Mouse (Mus musculus) embryonic facial prominence, embryonic 13.5 days (tissue): ENCODE results near the gene Olfr329-ps. TPM values are rescaled to one million over a fixed set of nuclear protein-coding genes. Genes with fewer than 3 reads are reported as not detected.
"Not testable (repeated sequence)": the region's sequence is repeated elsewhere in the genome, so short reads cannot be mapped to it uniquely, and the experiment has no call there.

ENCODE experiments used
- ATAC-seq: fragments of 200-750 bp; cut with Nextera tagmentation; 2 replicates; pipeline ENCODE4 v1.8.0; 2017; ENCODE audit warnings: low read depth; ENCODE audit not compliant: insufficient number of reproducible peaks, insufficient read depth, low FRiP score, low TSS enrichment
- H3K27ac ChIP-seq: fragments of 300-500 bp; sonication (generic); 2 replicates; pipeline ENCODE4 v1.5.1; 2015; ENCODE audit warnings: moderate library complexity, mild to moderate bottlenecking, inconsistent platforms
- H3K27me3 ChIP-seq: fragments of 300-500 bp; sonication (generic); 2 replicates; pipeline ENCODE4 v1.6.1; 2015; ENCODE audit warnings: mild to moderate bottlenecking, inconsistent platforms
- H3K36me3 ChIP-seq: fragments of 300-500 bp; sonication (generic); 2 replicates; pipeline ENCODE4 v1.6.1; 2015; ENCODE audit warnings: mild to moderate bottlenecking, inconsistent platforms
- H3K4me1 ChIP-seq: fragments of 300-500 bp; sonication (generic); 2 replicates; pipeline ENCODE4 v1.6.1; 2015; ENCODE audit warnings: inconsistent platforms
- H3K4me2 ChIP-seq: fragments of 300-500 bp; sonication (generic); 2 replicates; pipeline ENCODE4 v1.6.1; 2015; ENCODE audit warnings: moderate library complexity, mild to moderate bottlenecking, inconsistent platforms
- H3K4me3 ChIP-seq: fragments of 300-500 bp; sonication (generic); 2 replicates; pipeline ENCODE4 v1.5.1; 2015; ENCODE audit warnings: mild to moderate bottlenecking, inconsistent platforms
- H3K9ac ChIP-seq: fragments of 300-500 bp; sonication (generic); 2 replicates; pipeline ENCODE4 v1.6.1; 2015; ENCODE audit warnings: mild to moderate bottlenecking, inconsistent platforms
- H3K9me3 ChIP-seq: fragments of 300-500 bp; sonication (generic); 2 replicates; pipeline ENCODE4 v1.6.1; 2016; ENCODE audit warnings: inconsistent platforms
- WGBS: fragments of 180-500 bp; shearing (Covaris S2); methylation state at CpG from one replicate; pipeline ENCODE4 v1.1.7; 2015; ENCODE audit warnings: mixed read lengths; 5-methylcytosine and 5-hydroxymethylcytosine counted together
- polyA plus RNA-seq: library from polyadenylated mRNA; unstranded; fragments of >200 nt; fragmentation: Nextera tagmentation; extraction: Ambion mirVana; gene quantifications from 2 replicates; pipeline ENCODE4 v1.2.1, GENCODE M21; 2015

Olfr329-ps gene
- polyA plus RNA-seq = not detected in 2 replicates

- H3K27ac ChIP-seq = no peak within 1 kb of the TSS
- no peaks in the 10 kb centered on the region for H3K9me3 ChIP-seq
- no peaks in the 10 kb centered on the region for H3K27me3 ChIP-seq
- ATAC-seq = no peak
- WGBS = 83% methylated on average over 5 of the region's 5 CpGs
- no peaks in the 10 kb centered on the region for H3K4me1 ChIP-seq
- no peaks in the 10 kb centered on the region for H3K36me3 ChIP-seq
- H3K4me2 ChIP-seq = no peak within 1 kb of the TSS
- H3K4me3 ChIP-seq = no peak within 1 kb of the TSS
- H3K9ac ChIP-seq = no peak within 1 kb of the TSS
Observed at GRCm38 (mm10) chr11:58546322-58546721, at the start of gene Olfr329-ps. Gene Olfr329-ps, minus strand, starts transcription at chr11:58546422.

- H3K27me3 ChIP-seq = no peaks in the 10 kb centered on the region
- no peak within 1 kb of the TSS for H3K4me3 ChIP-seq
- no peak for ATAC-seq
- H3K36me3 ChIP-seq = no peaks in the 10 kb centered on the region
- H3K9me3 ChIP-seq = no peaks in the 10 kb centered on the region
- no peaks in the 10 kb centered on the region for H3K4me1 ChIP-seq
- 70% methylated on average over 6 of the region's 6 CpGs for WGBS
- no peak within 1 kb of the TSS for H3K4me2 ChIP-seq
- H3K27ac ChIP-seq = no peak within 1 kb of the TSS
- no peak within 1 kb of the TSS for H3K9ac ChIP-seq
Observed at GRCm38 (mm10) chr11:58594814-58595213, 48.6 kb upstream of the Olfr329-ps start, which contains the start of gene Olfr324. Gene Olfr324, plus strand, starts transcription at chr11:58595114.

- H3K9me3 ChIP-seq = no peaks in the 10 kb centered on the region
- no peaks in the 10 kb centered on the region; the same call in 1 of the 2 replicates for H3K27me3 ChIP-seq
- whole genome bisulfite sequencing = 45% methylated on average over 3 of the region's 3 CpGs
- H3K4me2 ChIP-seq = no peak overlapping the region
- no peak for ATAC-seq
- H3K27ac ChIP-seq = no peak overlapping the region
- H3K9ac ChIP-seq = no peak overlapping the region
- H3K4me1 ChIP-seq = no peaks in the 10 kb centered on the region
- H3K4me3 ChIP-seq = no peak overlapping the region
- H3K36me3 ChIP-seq = no peaks in the 10 kb centered on the region
Observed at GRCm38 (mm10) chr11:58588620-58589250, 42.5 kb upstream of the Olfr329-ps start.

- no peaks in the 10 kb centered on the region for H3K4me1 ChIP-seq
- no peak overlapping the region for H3K27ac ChIP-seq
- no peak for ATAC-seq
- H3K27me3 ChIP-seq = no peaks in the 10 kb centered on the region; the same call in 1 of the 2 replicates
- H3K9ac ChIP-seq = no peak overlapping the region
- no peak overlapping the region for H3K4me3 ChIP-seq
- no peak overlapping the region for H3K4me2 ChIP-seq
- H3K9me3 ChIP-seq = no peaks in the 10 kb centered on the region
- 71% methylated on average over 7 of the region's 7 CpGs for WGBS
- H3K36me3 ChIP-seq = no peaks in the 10 kb centered on the region
Observed at GRCm38 (mm10) chr11:58587898-58588348, 41.7 kb upstream of the Olfr329-ps start.

GRCm38 (mm10) chr11:58578636-58579035, 32.4 kb upstream of the Olfr329-ps start:
- H3K4me3 ChIP-seq = no peak overlapping the region
- H3K4me2 ChIP-seq = no peak overlapping the region

GRCm38 (mm10) chr11:58577430-58577829, 31.2 kb upstream of the Olfr329-ps start, which contains the start of gene Olfr325:
Gene Olfr325, plus strand, starts transcription at chr11:58577730.
- 84% methylated on average over 1 of the region's 1 CpGs for WGBS
- no peak within 1 kb of the TSS for H3K4me2 ChIP-seq
- H3K36me3 ChIP-seq = no peaks in the 10 kb centered on the region
- H3K9ac ChIP-seq = no peak within 1 kb of the TSS
- 0 out of 2 replicates have a peak, but pooled peaks cover 6% of the 10 kb centered on the region for H3K27me3 ChIP-seq
- no peak within 1 kb of the TSS for H3K4me3 ChIP-seq
- no peak within 1 kb of the TSS for H3K27ac ChIP-seq
- ATAC-seq = no peak
- H3K4me1 ChIP-seq = no peaks in the 10 kb centered on the region
- no peaks in the 10 kb centered on the region for H3K9me3 ChIP-seq

More at GRCm38 (mm10) chr11:58578636-58579035, 32.4 kb upstream of the Olfr329-ps start:
- Histone ChIP-seq H3K36me3 (no peaks in the 10 kb centered on the region), H3K4me1 (no peaks in the 10 kb centered on the region), H3K27me3 (0 out of 2 replicates have a peak, but pooled peaks cover 6% of the 10 kb centered on the region), H3K9me3 (no peaks in the 10 kb centered on the region), H3K9ac (no peak overlapping the region), H3K27ac (no peak overlapping the region)
- no peak for ATAC-seq
- WGBS = 75% methylated on average over 8 of the region's 8 CpGs

GRCm38 (mm10) chr11:58570405-58570804, 24.2 kb upstream of the Olfr329-ps start, which contains the start of gene Olfr224:
Gene Olfr224, minus strand, starts transcription at chr11:58570553.
- Histone ChIP-seq H3K4me1 (no peaks in the 10 kb centered on the region), H3K4me2 (no peak within 1 kb of the TSS), H3K9me3 (no peaks in the 10 kb centered on the region), H3K27me3 (no peaks in the 10 kb centered on the region), H3K9ac (no peak within 1 kb of the TSS), H3K27ac (no peak within 1 kb of the TSS), H3K4me3 (no peak within 1 kb of the TSS), H3K36me3 (no peaks in the 10 kb centered on the region)
- ATAC-seq = no peak
- 75% methylated on average over 5 of the region's 5 CpGs for WGBS

GRCm38 (mm10) chr11:58555536-58555935, 9.3 kb upstream of the Olfr329-ps start, which contains the start of gene Olfr328:
Gene Olfr328, minus strand, starts transcription at chr11:58555636.
- no peak within 1 kb of the TSS for H3K4me2 ChIP-seq
- H3K36me3 ChIP-seq = no peaks in the 10 kb centered on the region
- no peak within 1 kb of the TSS for H3K9ac ChIP-seq
- no peaks in the 10 kb centered on the region for H3K4me1 ChIP-seq
- H3K4me3 ChIP-seq = no peak within 1 kb of the TSS
- H3K27ac ChIP-seq = no peak within 1 kb of the TSS
- H3K9me3 ChIP-seq = no peaks in the 10 kb centered on the region
- no peaks in the 10 kb centered on the region for H3K27me3 ChIP-seq
- no peak for ATAC-seq
- WGBS = 88% methylated on average over 1 of the region's 1 CpGs

- not testable (repeated sequence) for H3K27ac ChIP-seq, ATAC-seq, H3K9ac ChIP-seq, H3K9me3 ChIP-seq, H3K27me3 ChIP-seq, H3K4me2 ChIP-seq, H3K4me3 ChIP-seq, H3K36me3 ChIP-seq, H3K4me1 ChIP-seq
Observed at GRCm38 (mm10) chr11:58534736-58535135, 11.5 kb downstream of the Olfr329-ps start, which contains the start of gene Olfr330. Gene Olfr330, minus strand, starts transcription at chr11:58534836.

- 92% methylated on average over 8 of the region's 9 CpGs for WGBS
Observed at GRCm38 (mm10) chr11:58519756-58520155, 26.5 kb downstream of the Olfr329-ps start.

GRCm38 (mm10) chr11:58518916-58519315, 27.3 kb downstream of the Olfr329-ps start:
- not testable (repeated sequence) for H3K36me3 ChIP-seq, H3K9me3 ChIP-seq, H3K4me3 ChIP-seq, ATAC-seq, H3K9ac ChIP-seq, H3K27me3 ChIP-seq, H3K27ac ChIP-seq, H3K4me1 ChIP-seq, H3K4me2 ChIP-seq
- WGBS = 94% methylated on average over 18 of the region's 18 CpGs

More at GRCm38 (mm10) chr11:58519756-58520155, 26.5 kb downstream of the Olfr329-ps start:
- H3K4me1 ChIP-seq, H3K9ac ChIP-seq, H3K36me3 ChIP-seq, H3K27ac ChIP-seq, H3K9me3 ChIP-seq, ATAC-seq, H3K4me3 ChIP-seq, H3K4me2 ChIP-seq, H3K27me3 ChIP-seq: not testable (repeated sequence)

GRCm38 (mm10) chr11:58509058-58509457, 37.2 kb downstream of the Olfr329-ps start:
- not testable (repeated sequence) for H3K4me3 ChIP-seq, H3K27me3 ChIP-seq, H3K9me3 ChIP-seq, H3K36me3 ChIP-seq, H3K4me2 ChIP-seq, H3K9ac ChIP-seq, H3K4me1 ChIP-seq, ATAC-seq, H3K27ac ChIP-seq
- WGBS = 87% methylated on average over 19 of the region's 19 CpGs
